Mouse (Mus musculus): ENCODE measurements around the gene Setd5. TPM values are rescaled to one million over a fixed set of nuclear protein-coding genes. Genes with fewer than 3 reads are reported as not detected.

Setd5 gene
- polyA plus RNA-seq, 1 experiment, result 25.4 TPM

- H3K4me3 ChIP-seq (ENCODE audit: low read depth, low read length), result no peak overlapping the region
Observed at GRCm38 (mm10) chr6:113052972-113053371, 24.2 kb upstream of the Setd5 start.

DNA sequence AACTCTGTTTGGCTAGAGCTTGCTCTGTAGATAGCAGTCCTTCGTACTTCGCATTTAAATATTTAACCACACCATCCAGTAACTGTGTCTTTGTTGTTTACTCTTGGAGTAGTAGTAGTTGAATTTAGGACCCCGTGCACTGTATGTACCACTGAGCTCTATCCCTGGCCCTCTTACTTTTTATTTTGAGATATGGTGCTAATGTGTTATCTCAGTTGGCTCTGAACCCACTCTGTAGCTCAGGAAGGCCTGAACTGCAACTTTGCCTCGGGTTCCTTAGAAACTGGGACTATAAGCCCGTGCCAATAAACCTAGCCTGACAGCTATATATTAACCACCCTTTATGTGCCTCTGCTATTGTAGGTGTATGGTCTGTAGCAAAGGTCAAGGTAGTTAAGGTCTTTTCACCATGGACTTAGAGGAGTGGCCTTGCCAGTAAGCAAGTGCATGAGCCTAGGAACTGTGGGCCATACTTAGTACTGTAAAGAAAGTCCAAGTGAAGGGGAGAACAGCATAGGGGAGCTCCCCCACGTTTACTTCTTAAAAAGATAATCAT, 22.5 kb upstream of the Setd5 start:
- Histone ChIP-seq H3K4me1 (ENCODE audit: control insufficient read depth, insufficient read depth, insufficient read length, low read length) (peaks cover 11% of the 10 kb centered on the region; the same call in 1 of the 2 replicates), H3K36me3 (ENCODE audit: control insufficient read depth, insufficient read depth, low read length) (peaks cover 34% of the 10 kb centered on the region), H3K4me3 (ENCODE audit: low read depth, low read length) (no peak overlapping the region), H3K27ac (ENCODE audit: insufficient read depth, low read depth, low read length) (peak overlapping the region; percentile 99), H3K27me3 (ENCODE audit: control insufficient read depth, insufficient read depth, low read length) (no peaks in the 10 kb centered on the region)
- TF ChIP-seq CTCF (IDR thresholded peaks at IDR 0.05; ENCODE audit: extremely low read depth, insufficient read length, insufficient replicate concordance, low read depth, low read length) (no peak), POLR2A (IDR thresholded peaks at IDR 0.05; ENCODE audit: low read depth, low read length) (no peak)
- 29% methylated on average over 6 of the region's 6 CpGs for WGBS

More at GRCm38 (mm10) chr6:113052972-113053371, 24.2 kb upstream of the Setd5 start:
- TF ChIP-seq CTCF (IDR thresholded peaks at IDR 0.05; ENCODE audit: extremely low read depth, insufficient read length, insufficient replicate concordance, low read depth, low read length) (no peak), POLR2A (IDR thresholded peaks at IDR 0.05; ENCODE audit: low read depth, low read length) (no peak)
- WGBS, result 16% methylated on average over 3 of the region's 3 CpGs
- H3K27me3 ChIP-seq (ENCODE audit: control insufficient read depth, insufficient read depth, low read length), result no peaks in the 10 kb centered on the region
- peak overlapping the region; percentile 86 for H3K27ac ChIP-seq (ENCODE audit: insufficient read depth, low read depth, low read length)
- H3K36me3 ChIP-seq (ENCODE audit: control insufficient read depth, insufficient read depth, low read length), result peaks cover 29% of the 10 kb centered on the region
- H3K4me1 ChIP-seq (ENCODE audit: control insufficient read depth, insufficient read depth, insufficient read length, low read length), result peaks cover 9% of the 10 kb centered on the region; the same call in 1 of the 2 replicates

- peaks cover 6% of the 10 kb centered on the region; the same call in 1 of the 2 replicates for H3K4me1 ChIP-seq (ENCODE audit: control insufficient read depth, insufficient read depth, insufficient read length, low read length)
- no peaks in the 10 kb centered on the region for H3K27me3 ChIP-seq (ENCODE audit: control insufficient read depth, insufficient read depth, low read length)
- H3K27ac ChIP-seq (ENCODE audit: insufficient read depth, low read depth, low read length), result no peak overlapping the region; the same call in 1 of the 2 replicates
- no peak overlapping the region for H3K4me3 ChIP-seq (ENCODE audit: low read depth, low read length)
- H3K36me3 ChIP-seq (ENCODE audit: control insufficient read depth, insufficient read depth, low read length), result peaks cover 50% of the 10 kb centered on the region
- no peak for TF ChIP-seq CTCF (IDR thresholded peaks at IDR 0.05; ENCODE audit: extremely low read depth, insufficient read length, insufficient replicate concordance, low read depth, low read length)
- TF ChIP-seq POLR2A (IDR thresholded peaks at IDR 0.05; ENCODE audit: low read depth, low read length), result no peak
- WGBS, result 51% methylated on average over 1 of the region's 1 CpGs
Observed at GRCm38 (mm10) chr6:113060892-113061563, 16.1 kb upstream of the Setd5 start.

DNA sequence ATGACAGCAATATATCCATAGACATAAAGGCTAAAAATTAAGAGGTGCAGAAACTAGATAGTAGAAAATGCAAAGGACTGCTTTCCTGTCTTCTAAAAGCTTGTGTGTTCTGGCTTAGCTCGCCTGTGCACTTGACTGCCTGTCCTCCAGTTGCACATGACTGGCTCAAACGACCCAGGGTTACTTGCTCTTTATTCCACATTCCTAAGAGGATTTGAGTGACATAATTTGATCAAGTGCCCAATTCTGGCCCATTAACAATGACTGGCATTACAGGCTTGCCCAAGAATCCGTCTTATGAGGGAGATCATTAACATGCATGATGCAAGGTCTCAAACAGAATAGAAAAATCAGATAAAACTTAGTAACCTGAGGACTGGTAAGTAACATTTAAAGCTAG, 14.9 kb upstream of the Setd5 start:
- H3K4me1 ChIP-seq (ENCODE audit: control insufficient read depth, insufficient read depth, insufficient read length, low read length), result peaks cover 6% of the 10 kb centered on the region; the same call in 1 of the 2 replicates
- no peak overlapping the region for H3K4me3 ChIP-seq (ENCODE audit: low read depth, low read length)
- TF ChIP-seq POLR2A (IDR thresholded peaks at IDR 0.05; ENCODE audit: low read depth, low read length), result no peak
- peaks cover 57% of the 10 kb centered on the region for H3K36me3 ChIP-seq (ENCODE audit: control insufficient read depth, insufficient read depth, low read length)
- no peaks in the 10 kb centered on the region for H3K27me3 ChIP-seq (ENCODE audit: control insufficient read depth, insufficient read depth, low read length)
- H3K27ac ChIP-seq (ENCODE audit: insufficient read depth, low read depth, low read length), result no peak overlapping the region
- 65% methylated on average over 3 of the region's 3 CpGs for WGBS

DNA sequence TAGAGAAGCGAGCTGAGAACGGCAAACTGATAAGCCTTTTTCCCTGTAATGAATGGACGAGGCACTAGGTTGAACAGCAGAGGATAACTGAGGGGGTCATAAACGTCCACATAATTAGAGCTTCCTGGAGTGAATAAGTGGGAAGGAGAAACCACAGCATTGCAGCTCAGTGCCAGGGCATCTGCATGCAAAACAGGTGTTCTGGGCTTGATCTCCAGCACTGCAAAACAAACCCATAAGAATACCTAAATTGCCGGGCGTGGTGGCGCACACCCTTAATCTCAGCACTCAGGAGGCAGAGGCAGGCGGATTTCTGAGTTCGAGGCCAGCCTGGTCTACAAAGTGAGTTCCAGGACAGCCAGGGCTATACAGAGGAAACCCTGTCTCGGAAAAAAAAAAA, 13.8 kb upstream of the Setd5 start:
- H3K4me1 ChIP-seq (ENCODE audit: control insufficient read depth, insufficient read depth, insufficient read length, low read length), result peaks cover 3% of the 10 kb centered on the region; the same call in 1 of the 2 replicates
- H3K4me3 ChIP-seq (ENCODE audit: low read depth, low read length), result no peak overlapping the region
- H3K27ac ChIP-seq (ENCODE audit: insufficient read depth, low read depth, low read length), result 0 out of 2 replicates have a peak overlapping the region, but pooled peaks have one; percentile 15
- H3K36me3 ChIP-seq (ENCODE audit: control insufficient read depth, insufficient read depth, low read length), result peaks cover 59% of the 10 kb centered on the region
- no peaks in the 10 kb centered on the region for H3K27me3 ChIP-seq (ENCODE audit: control insufficient read depth, insufficient read depth, low read length)
- TF ChIP-seq POLR2A (IDR thresholded peaks at IDR 0.05; ENCODE audit: low read depth, low read length), result no peak
- no peak for TF ChIP-seq CTCF (IDR thresholded peaks at IDR 0.05; ENCODE audit: extremely low read depth, insufficient read length, insufficient replicate concordance, low read depth, low read length)
- 69% methylated on average over 10 of the region's 10 CpGs for WGBS

DNA sequence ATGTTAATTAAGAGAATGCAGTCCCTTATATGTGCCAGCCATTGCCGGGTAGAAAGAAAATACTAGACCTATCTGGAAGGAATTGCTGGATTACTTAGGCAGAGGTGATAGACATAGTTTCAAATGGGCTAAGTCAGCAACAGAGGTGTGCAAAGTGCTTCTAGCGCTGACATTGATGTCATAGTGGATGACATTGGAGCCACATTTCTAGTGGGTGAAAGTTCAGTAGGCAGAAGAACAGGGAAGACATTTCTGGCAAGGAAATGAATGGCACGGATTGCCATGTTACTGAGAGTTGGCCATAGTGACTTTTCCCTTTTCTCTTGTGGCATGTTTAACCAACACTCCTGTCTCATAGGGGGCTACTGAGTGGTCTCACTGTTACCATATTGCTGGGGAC, 12.0 kb upstream of the Setd5 start:
- H3K36me3 ChIP-seq (ENCODE audit: control insufficient read depth, insufficient read depth, low read length), result peaks cover 60% of the 10 kb centered on the region
- H3K27ac ChIP-seq (ENCODE audit: insufficient read depth, low read depth, low read length), result no peak overlapping the region
- no peaks in the 10 kb centered on the region for H3K27me3 ChIP-seq (ENCODE audit: control insufficient read depth, insufficient read depth, low read length)
- peaks cover 3% of the 10 kb centered on the region; the same call in 1 of the 2 replicates for H3K4me1 ChIP-seq (ENCODE audit: control insufficient read depth, insufficient read depth, insufficient read length, low read length)
- 64% methylated on average over 3 of the region's 3 CpGs for WGBS
- TF ChIP-seq CTCF (IDR thresholded peaks at IDR 0.05; ENCODE audit: extremely low read depth, insufficient read length, insufficient replicate concordance, low read depth, low read length) (no peak), POLR2A (IDR thresholded peaks at IDR 0.05; ENCODE audit: low read depth, low read length) (no peak)
- H3K4me3 ChIP-seq (ENCODE audit: low read depth, low read length), result no peak overlapping the region

DNA sequence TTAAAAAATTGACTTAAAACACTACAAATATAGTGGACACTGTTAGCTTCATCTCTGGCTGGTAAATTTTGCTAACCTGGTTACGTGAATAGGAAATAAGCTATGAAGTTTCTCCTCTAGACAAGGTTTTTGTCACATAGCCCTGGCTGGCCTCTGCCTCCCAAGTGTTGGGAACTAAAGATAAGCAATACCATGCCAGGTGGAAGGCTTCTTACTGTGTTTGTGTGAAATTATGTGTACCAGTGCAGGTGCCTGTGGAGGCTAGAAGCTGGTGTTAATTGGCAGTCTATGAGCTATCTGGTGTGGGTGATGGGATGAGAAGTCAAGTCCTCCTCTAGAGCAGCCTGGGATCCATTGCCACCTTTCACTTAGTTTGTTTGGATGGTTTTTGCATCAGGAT, 8.0 kb upstream of the Setd5 start:
- 92% methylated on average over 1 of the region's 1 CpGs for WGBS
- Histone ChIP-seq H3K27ac (ENCODE audit: insufficient read depth, low read depth, low read length) (no peak overlapping the region), H3K4me3 (ENCODE audit: low read depth, low read length) (no peak overlapping the region), H3K27me3 (ENCODE audit: control insufficient read depth, insufficient read depth, low read length) (no peaks in the 10 kb centered on the region), H3K4me1 (ENCODE audit: control insufficient read depth, insufficient read depth, insufficient read length, low read length) (no peaks in the 10 kb centered on the region; the same call in 1 of the 2 replicates), H3K36me3 (ENCODE audit: control insufficient read depth, insufficient read depth, low read length) (peaks cover 36% of the 10 kb centered on the region)
- TF ChIP-seq POLR2A (IDR thresholded peaks at IDR 0.05; ENCODE audit: low read depth, low read length), result no peak
- no peak for TF ChIP-seq CTCF (IDR thresholded peaks at IDR 0.05; ENCODE audit: extremely low read depth, insufficient read length, insufficient replicate concordance, low read depth, low read length)

Data from small intestine, adult 2 months (tissue).